Mouse (Mus musculus): Measurements from ENCODE around the gene Gabbr2. TPM values are rescaled to one million over a fixed set of nuclear protein-coding genes. Genes with fewer than 3 reads are reported as not detected.
"Not testable (repeated sequence)": the region's sequence is repeated elsewhere in the genome, so short reads cannot be mapped to it uniquely, and the experiment has no call there.

Gabbr2 gene
- polyA plus RNA-seq, 1 experiment from 2014 or later = 16.4 TPM

DNA sequence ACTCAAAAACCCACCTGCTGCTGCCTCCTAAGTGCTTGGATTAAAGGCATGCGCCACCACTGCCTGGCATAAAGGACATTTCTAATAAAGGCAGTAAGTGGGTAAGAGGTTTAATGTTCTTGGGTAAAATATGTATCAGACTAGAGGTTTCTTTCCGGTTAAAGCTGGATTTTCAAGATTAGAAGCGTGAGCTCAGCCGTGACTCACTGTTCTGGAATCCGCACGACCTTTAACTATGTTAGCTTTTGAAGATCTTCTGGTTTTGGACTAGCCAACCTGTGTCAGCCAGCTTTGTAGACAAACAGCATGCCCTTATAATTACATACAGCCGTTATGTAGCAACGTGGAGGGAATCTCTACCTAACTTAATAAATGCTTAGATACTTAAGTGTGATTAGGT is 351.8 kb downstream of the Gabbr2 start:
- H3K4me1 ChIP-seq (ENCODE audit: control insufficient read depth, insufficient read depth, low read length) = no peaks in the 10 kb centered on the region
- ATAC-seq (ENCODE audit: low read depth) = no peak
- H3K4me3 ChIP-seq (ENCODE audit: low read depth, low read length) = no peak overlapping the region
- H3K9me3 ChIP-seq (ENCODE audit: control insufficient read depth, low read length) = no peaks in the 10 kb centered on the region
- H3K27ac ChIP-seq (ENCODE audit: low read depth, low read length) = no peak overlapping the region
- H3K4me2 ChIP-seq (ENCODE audit: low read depth, low read length) = no peak overlapping the region
- 95% methylated on average over 8 of the region's 8 CpGs for WGBS
- no peaks in the 10 kb centered on the region for H3K36me3 ChIP-seq (ENCODE audit: control insufficient read depth, insufficient read depth, low read length)
- no peak overlapping the region for H3K9ac ChIP-seq (replicated peaks; ENCODE audit: low read depth, low read length)
- no peaks in the 10 kb centered on the region for H3K27me3 ChIP-seq (ENCODE audit: control insufficient read depth, insufficient read depth, low read length)

DNA sequence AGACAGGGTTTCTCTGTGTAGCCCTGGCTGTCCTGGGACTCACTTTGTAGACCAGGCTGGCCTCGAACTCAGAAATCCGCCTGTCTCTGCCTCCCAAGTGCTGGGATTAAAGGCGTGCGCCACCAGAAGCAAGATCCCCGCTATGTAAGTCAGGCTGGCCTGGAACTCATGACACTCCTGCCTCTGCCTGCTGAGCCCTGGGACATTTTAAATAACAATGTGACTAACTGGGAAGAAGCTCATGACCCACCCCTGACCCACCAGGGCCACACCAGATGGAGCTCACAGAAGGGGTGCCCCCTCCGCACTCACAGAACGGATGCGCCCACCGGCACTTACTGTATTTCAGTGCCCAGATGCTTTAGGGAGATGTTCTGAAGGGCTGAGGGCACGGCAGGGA is 354.4 kb downstream of the Gabbr2 start:
- H3K9me3 ChIP-seq (ENCODE audit: control insufficient read depth, low read length); ATAC-seq (ENCODE audit: low read depth); H3K27ac ChIP-seq (ENCODE audit: low read depth, low read length); H3K4me2 ChIP-seq (ENCODE audit: low read depth, low read length); H3K36me3 ChIP-seq (ENCODE audit: control insufficient read depth, insufficient read depth, low read length); H3K4me3 ChIP-seq (ENCODE audit: low read depth, low read length); H3K27me3 ChIP-seq (ENCODE audit: control insufficient read depth, insufficient read depth, low read length); H3K9ac ChIP-seq (replicated peaks; ENCODE audit: low read depth, low read length); H3K4me1 ChIP-seq (ENCODE audit: control insufficient read depth, insufficient read depth, low read length): not testable (repeated sequence)
- WGBS = 91% methylated on average over 10 of the region's 10 CpGs

DNA sequence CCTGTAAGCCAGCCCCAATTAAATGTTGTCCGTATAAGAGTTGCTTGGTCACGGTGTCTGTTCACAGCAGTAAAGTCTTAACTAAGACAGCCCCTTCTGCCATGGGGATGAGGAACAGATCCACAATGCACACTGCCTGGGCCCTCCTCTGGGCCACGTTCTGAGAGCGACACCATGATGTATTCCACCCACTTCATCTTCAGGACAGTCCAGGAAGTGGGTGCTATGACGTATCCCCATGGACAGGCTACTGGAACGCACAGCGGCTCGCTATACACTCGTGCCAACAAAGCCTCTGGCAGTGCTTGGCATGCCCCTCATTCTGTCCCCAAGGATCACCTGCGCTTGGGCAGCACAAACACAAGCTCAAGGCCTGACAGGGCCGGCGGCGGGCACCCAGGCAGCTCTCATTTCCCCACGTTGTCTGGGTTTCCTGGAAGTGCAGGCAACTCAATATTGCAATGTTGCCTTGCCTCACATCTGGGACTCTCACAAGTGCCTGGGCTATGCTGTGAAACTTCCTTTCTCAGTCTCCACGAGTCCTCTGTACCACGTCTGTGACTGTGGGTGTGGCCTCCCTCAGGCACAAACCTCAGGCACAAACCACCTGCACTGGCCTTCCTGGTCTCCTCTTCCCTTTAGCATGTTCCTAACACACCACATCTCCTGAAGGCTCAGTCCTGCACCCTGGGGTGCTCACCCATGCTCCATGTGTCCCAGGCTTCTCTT is 355.8 kb downstream of the Gabbr2 start:
- 86% methylated on average over 16 of the region's 16 CpGs for WGBS
- H3K4me3 ChIP-seq (ENCODE audit: low read depth, low read length) = no peak overlapping the region

DNA sequence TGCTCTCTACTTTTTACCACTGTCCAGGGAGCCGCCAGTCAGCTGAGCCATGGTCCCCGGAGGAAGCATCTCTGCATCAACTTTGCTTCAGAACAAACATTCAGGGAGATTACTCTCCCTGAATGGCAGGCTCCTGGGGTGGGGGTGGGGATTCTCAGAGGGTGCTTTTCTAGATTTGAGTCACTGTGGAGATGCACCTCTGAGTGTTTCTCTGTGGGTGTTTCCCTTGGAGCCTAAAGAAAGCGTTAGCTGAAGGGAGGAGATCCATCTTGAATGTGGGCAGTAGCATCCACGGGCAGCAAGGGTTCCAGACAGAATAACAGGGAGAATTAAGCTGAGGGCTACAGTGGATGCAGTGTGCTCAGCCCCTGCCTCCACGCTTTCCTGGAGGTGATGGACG is 356.8 kb downstream of the Gabbr2 start:
- Histone ChIP-seq H3K9ac (replicated peaks; ENCODE audit: low read depth, low read length) (no peak overlapping the region), H3K27me3 (ENCODE audit: control insufficient read depth, insufficient read depth, low read length) (no peaks in the 10 kb centered on the region), H3K4me2 (ENCODE audit: low read depth, low read length) (no peak overlapping the region), H3K4me3 (ENCODE audit: low read depth, low read length) (no peak overlapping the region), H3K4me1 (ENCODE audit: control insufficient read depth, insufficient read depth, low read length) (no peaks in the 10 kb centered on the region), H3K36me3 (ENCODE audit: control insufficient read depth, insufficient read depth, low read length) (no peaks in the 10 kb centered on the region), H3K9me3 (ENCODE audit: control insufficient read depth, low read length) (no peaks in the 10 kb centered on the region), H3K27ac (ENCODE audit: low read depth, low read length) (no peak overlapping the region)
- WGBS = 64% methylated on average over 6 of the region's 6 CpGs
- ATAC-seq (ENCODE audit: low read depth) = no peak

More for the DNA sequence above, 355.8 kb downstream of the Gabbr2 start:
- H3K4me1 ChIP-seq (ENCODE audit: control insufficient read depth, insufficient read depth, low read length) = no peaks in the 10 kb centered on the region
- H3K9me3 ChIP-seq (ENCODE audit: control insufficient read depth, low read length) = no peaks in the 10 kb centered on the region
- ATAC-seq (ENCODE audit: low read depth) = no peak
- H3K9ac ChIP-seq (replicated peaks; ENCODE audit: low read depth, low read length) = no peak overlapping the region
- no peak overlapping the region for H3K27ac ChIP-seq (ENCODE audit: low read depth, low read length)
- H3K36me3 ChIP-seq (ENCODE audit: control insufficient read depth, insufficient read depth, low read length) = no peaks in the 10 kb centered on the region
- H3K4me2 ChIP-seq (ENCODE audit: low read depth, low read length) = no peak overlapping the region
- no peaks in the 10 kb centered on the region for H3K27me3 ChIP-seq (ENCODE audit: control insufficient read depth, insufficient read depth, low read length)

DNA sequence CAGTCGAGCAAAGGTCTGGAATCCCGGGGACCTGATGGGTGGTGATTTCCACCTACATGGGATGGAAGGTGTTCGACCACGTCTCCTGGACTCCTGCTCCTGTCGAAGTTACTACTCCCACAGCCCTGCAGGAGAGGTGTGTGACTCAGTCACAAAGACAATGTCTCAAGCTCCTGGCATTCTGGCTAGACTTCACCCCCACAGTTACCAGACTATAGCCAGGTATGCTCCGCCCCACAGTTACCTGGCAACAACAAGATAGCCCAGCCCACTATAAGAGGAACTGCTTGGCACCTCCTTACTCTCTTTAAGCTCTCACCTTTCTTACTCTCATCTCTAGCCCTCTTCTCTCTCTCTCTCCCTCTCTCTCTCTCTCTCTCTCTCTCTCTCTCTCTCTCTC is 358.1 kb downstream of the Gabbr2 start:
- H3K36me3 ChIP-seq (ENCODE audit: control insufficient read depth, insufficient read depth, low read length); H3K4me2 ChIP-seq (ENCODE audit: low read depth, low read length); H3K9ac ChIP-seq (replicated peaks; ENCODE audit: low read depth, low read length); H3K4me3 ChIP-seq (ENCODE audit: low read depth, low read length); H3K9me3 ChIP-seq (ENCODE audit: control insufficient read depth, low read length); H3K27ac ChIP-seq (ENCODE audit: low read depth, low read length); ATAC-seq (ENCODE audit: low read depth); H3K4me1 ChIP-seq (ENCODE audit: control insufficient read depth, insufficient read depth, low read length); H3K27me3 ChIP-seq (ENCODE audit: control insufficient read depth, insufficient read depth, low read length): not testable (repeated sequence)
- WGBS = 79% methylated on average over 6 of the region's 6 CpGs

DNA sequence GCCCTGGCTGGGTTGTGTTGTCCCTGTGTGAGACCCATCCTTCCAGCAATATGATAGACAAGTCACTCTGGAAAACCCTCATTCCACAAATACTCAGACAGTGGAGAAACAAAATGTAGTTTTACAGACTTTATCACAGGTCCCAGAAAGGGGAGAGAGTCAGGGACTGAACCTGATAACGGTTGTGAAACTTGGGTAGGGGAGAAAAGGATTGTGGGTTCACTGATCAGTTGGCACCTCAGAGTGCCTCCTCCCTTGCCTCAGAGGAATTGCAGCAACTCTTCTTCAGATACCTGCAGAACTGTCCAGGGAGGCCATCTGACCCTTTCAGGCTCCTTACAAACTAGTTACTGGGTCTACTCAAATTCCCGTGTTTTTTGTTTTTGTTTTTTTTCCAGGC is 359.2 kb downstream of the Gabbr2 start:
- H3K27me3 ChIP-seq (ENCODE audit: control insufficient read depth, insufficient read depth, low read length) = no peaks in the 10 kb centered on the region
- H3K4me1 ChIP-seq (ENCODE audit: control insufficient read depth, insufficient read depth, low read length) = 0 out of 2 replicates have a peak, but pooled peaks cover 4% of the 10 kb centered on the region
- no peaks in the 10 kb centered on the region for H3K36me3 ChIP-seq (ENCODE audit: control insufficient read depth, insufficient read depth, low read length)
- no peaks in the 10 kb centered on the region for H3K9me3 ChIP-seq (ENCODE audit: control insufficient read depth, low read length)
- H3K9ac ChIP-seq (replicated peaks; ENCODE audit: low read depth, low read length) = no peak overlapping the region
- no peak overlapping the region for H3K4me2 ChIP-seq (ENCODE audit: low read depth, low read length)
- ATAC-seq (ENCODE audit: low read depth) = no peak
- no peak overlapping the region for H3K27ac ChIP-seq (ENCODE audit: low read depth, low read length)
- 84% methylated on average over 2 of the region's 2 CpGs for WGBS
- H3K4me3 ChIP-seq (ENCODE audit: low read depth, low read length) = no peak overlapping the region

DNA sequence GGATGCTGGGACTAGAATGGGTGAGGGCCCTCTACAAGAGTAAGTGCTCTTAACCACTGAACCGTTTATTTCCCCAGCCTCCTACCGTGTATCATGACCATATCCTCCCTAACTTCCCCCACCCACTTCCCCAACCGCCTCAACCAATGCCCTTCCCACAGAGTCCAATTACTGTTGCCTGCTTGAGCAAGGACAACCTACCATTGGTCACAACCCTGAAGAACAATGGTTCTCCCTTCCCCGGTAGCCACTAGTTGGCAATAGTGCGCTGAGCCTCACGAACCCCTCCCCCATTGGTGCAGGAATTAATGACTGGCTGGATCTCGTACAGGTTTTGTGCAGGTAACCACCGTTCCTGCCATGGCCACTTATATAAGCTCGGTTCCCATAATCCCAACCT is 361.3 kb downstream of the Gabbr2 start:
- no peak overlapping the region for H3K9ac ChIP-seq (replicated peaks; ENCODE audit: low read depth, low read length)
- H3K4me1 ChIP-seq (ENCODE audit: control insufficient read depth, insufficient read depth, low read length) = 0 out of 2 replicates have a peak, but pooled peaks cover 4% of the 10 kb centered on the region
- 55% methylated on average over 9 of the region's 9 CpGs for WGBS
- H3K27me3 ChIP-seq (ENCODE audit: control insufficient read depth, insufficient read depth, low read length) = no peaks in the 10 kb centered on the region
- H3K4me3 ChIP-seq (ENCODE audit: low read depth, low read length) = no peak overlapping the region
- no peak overlapping the region for H3K4me2 ChIP-seq (ENCODE audit: low read depth, low read length)
- H3K9me3 ChIP-seq (ENCODE audit: control insufficient read depth, low read length) = no peaks in the 10 kb centered on the region
- no peak overlapping the region for H3K27ac ChIP-seq (ENCODE audit: low read depth, low read length)
- no peak for ATAC-seq (ENCODE audit: low read depth)
- no peaks in the 10 kb centered on the region for H3K36me3 ChIP-seq (ENCODE audit: control insufficient read depth, insufficient read depth, low read length)

DNA sequence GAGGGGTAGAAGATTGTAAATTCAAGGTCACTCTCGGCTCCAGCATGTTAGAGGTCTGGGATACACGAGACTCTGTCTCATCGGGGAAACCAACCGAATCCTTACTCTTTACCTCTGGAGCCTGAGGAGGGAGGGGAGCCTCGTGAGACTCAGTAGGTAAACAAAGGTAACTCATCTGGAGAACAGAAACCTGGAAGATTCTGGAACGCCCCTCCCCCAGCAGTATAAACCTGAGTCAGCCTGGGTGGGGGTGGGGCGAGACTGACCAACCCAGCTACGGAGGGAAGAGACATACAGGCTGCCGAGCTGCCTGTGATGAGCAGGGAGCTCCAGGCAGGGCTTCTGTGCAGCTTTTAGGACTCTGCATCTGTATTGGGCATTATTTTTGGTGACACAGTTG is 362.8 kb downstream of the Gabbr2 start:
- H3K27ac ChIP-seq (ENCODE audit: low read depth, low read length) = no peak overlapping the region
- H3K27me3 ChIP-seq (ENCODE audit: control insufficient read depth, insufficient read depth, low read length) = no peaks in the 10 kb centered on the region
- WGBS = 39% methylated on average over 9 of the region's 9 CpGs
- H3K36me3 ChIP-seq (ENCODE audit: control insufficient read depth, insufficient read depth, low read length) = no peaks in the 10 kb centered on the region
- no peak overlapping the region for H3K9ac ChIP-seq (replicated peaks; ENCODE audit: low read depth, low read length)
- H3K4me2 ChIP-seq (ENCODE audit: low read depth, low read length) = no peak overlapping the region
- no peaks in the 10 kb centered on the region for H3K9me3 ChIP-seq (ENCODE audit: control insufficient read depth, low read length)
- no peak overlapping the region for H3K4me3 ChIP-seq (ENCODE audit: low read depth, low read length)
- 0 out of 2 replicates have a peak, but pooled peaks cover 4% of the 10 kb centered on the region for H3K4me1 ChIP-seq (ENCODE audit: control insufficient read depth, insufficient read depth, low read length)
- no peak for ATAC-seq (ENCODE audit: low read depth)

DNA sequence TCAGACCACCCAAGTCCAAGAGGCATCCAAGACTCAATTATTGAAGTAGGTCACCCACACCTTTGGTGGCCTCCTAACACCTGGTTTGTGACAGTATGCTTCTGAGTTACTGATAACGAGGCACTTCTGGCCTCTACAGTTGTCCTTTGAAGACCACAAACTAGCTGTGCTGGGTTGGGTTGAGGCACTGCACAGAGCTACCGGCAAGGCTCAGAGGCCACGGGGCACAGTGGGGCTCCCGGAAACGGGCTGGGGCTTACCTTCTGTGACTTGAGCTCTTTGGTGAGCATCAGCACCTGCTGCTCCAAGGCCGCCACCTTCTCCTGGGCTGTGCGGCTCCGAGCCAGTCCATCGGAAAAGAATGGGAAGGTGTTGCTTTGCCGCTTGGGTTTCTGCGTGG is 363.6 kb downstream of the Gabbr2 start:
- Histone ChIP-seq H3K36me3 (ENCODE audit: control insufficient read depth, insufficient read depth, low read length) (no peaks in the 10 kb centered on the region), H3K27ac (ENCODE audit: low read depth, low read length) (no peak overlapping the region), H3K9ac (replicated peaks; ENCODE audit: low read depth, low read length) (no peak overlapping the region), H3K27me3 (ENCODE audit: control insufficient read depth, insufficient read depth, low read length) (no peaks in the 10 kb centered on the region), H3K4me3 (ENCODE audit: low read depth, low read length) (no peak overlapping the region), H3K9me3 (ENCODE audit: control insufficient read depth, low read length) (no peaks in the 10 kb centered on the region), H3K4me2 (ENCODE audit: low read depth, low read length) (no peak overlapping the region), H3K4me1 (ENCODE audit: control insufficient read depth, insufficient read depth, low read length) (0 out of 2 replicates have a peak, but pooled peaks cover 4% of the 10 kb centered on the region)
- ATAC-seq (ENCODE audit: low read depth) = no peak
- WGBS = 90% methylated on average over 11 of the region's 11 CpGs
